Mouse (Mus musculus): ENCODE measurements around the gene Vps54. TPM values are rescaled to one million over a fixed set of nuclear protein-coding genes. Genes with fewer than 3 reads are reported as not detected.
A peak's percentile ranks its signal among the peaks of the same experiment; 100 is the strongest.
"Not testable (repeated sequence)": the region's sequence is repeated elsewhere in the genome, so short reads cannot be mapped to it uniquely, and the experiment has no call there.

Vps54 gene
- total RNA-seq, 2 experiments from 2014 or later, result 42.9 to 58.8 TPM

DNA sequence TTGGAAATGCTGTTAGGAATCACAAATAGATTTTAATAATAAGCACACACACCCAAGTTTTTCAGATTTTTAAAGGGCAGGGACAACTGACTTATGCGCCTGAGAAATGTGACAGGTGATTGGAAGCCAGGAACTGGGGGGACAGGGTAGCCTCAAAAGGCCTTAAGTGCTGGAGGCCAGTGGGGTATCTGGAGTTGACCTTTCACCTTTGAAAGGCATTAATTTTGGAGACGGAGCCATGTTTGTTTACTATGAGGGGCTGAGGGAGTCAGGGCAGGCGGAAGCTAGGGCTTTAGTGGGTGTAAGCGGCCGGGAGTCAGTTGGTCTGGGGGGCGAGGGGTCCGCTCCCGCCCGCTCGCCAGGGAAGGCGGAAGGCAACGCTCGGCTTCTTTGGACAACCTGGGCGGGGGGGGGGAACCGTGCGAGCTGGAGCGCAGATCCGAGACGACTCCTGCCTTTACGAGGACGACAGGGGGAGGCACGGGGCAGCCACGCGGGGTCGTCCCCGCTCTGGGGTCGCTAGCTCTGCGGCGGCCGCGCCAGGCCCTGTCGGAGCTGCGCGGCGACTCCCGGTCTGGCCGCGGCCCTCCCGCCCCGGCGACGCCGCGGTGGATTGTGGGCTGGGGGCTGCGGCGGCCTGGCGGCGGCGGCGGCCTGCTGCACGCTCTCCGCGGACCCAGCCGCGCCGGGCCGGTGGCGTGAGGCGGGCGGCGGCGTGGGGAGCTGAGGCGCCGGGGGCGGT lies 631 bp upstream of the Vps54 start:
- peak; percentile 36 for ATAC-seq (replicated peaks; ENCODE audit: low FRiP score, low TSS enrichment, poor library complexity, severe bottlenecking)

GRCm38 (mm10) chr11:21239763-21240509 lies 855 bp downstream of the Vps54 start:
- ATAC-seq (replicated peaks; ENCODE audit: low FRiP score, low TSS enrichment, poor library complexity, severe bottlenecking), result peak; percentile 49; the same call in 1 of the 2 replicates

- ATAC-seq (replicated peaks; ENCODE audit: low FRiP score, low TSS enrichment, poor library complexity, severe bottlenecking), result no peak
Observed at GRCm38 (mm10) chr11:21241351-21241750, 2.3 kb downstream of the Vps54 start.

GRCm38 (mm10) chr11:21247203-21247865 lies 8.3 kb downstream of the Vps54 start:
- peak; percentile 51; the same call in 1 of the 2 replicates for ATAC-seq (replicated peaks; ENCODE audit: low FRiP score, low TSS enrichment, poor library complexity, severe bottlenecking)

DNA sequence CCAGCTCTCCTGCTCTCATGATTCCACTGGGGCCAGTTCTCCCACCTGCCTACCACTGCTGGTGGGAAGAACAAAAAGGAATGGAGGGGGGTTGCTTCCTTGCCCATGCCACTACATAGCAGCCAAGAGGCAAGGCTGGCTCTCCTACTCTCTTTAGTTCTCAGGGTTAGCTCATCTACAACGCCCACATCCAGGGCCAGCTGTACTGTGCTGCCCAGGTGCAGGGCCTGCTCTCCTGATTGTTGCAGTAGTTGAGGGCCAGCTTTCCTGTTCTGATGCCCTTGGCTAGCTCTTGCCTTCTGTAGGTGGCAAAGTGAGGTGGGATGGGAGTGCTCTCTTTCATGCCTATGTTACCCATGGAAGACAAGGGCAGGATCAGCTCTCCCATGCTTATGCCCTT lies 8.9 kb downstream of the Vps54 start:
- no peak for ATAC-seq (replicated peaks; ENCODE audit: low FRiP score, low TSS enrichment, poor library complexity, severe bottlenecking)

- no peak for ATAC-seq (replicated peaks; ENCODE audit: low FRiP score, low TSS enrichment, poor library complexity, severe bottlenecking)
Observed at GRCm38 (mm10) chr11:21250366-21250765, 11.3 kb downstream of the Vps54 start.

DNA sequence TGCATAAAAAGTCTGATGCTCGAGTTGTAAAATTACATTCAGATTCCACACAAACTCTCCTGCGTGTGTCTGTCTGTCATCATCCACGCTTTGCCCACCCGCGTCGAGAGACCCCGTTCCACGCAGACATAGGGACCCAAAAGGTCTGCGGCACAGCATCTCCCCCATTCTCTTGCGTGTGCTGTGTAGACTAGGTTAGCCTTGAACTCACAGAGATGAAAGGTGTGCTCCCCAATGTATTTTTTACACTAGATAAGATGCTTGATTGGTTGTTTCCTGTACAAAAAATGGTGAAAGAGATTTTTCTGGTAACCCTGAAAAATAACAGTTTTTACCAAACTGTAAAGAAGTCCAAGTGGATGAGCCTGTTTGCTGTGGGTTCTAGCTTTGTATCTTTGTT lies 19.5 kb downstream of the Vps54 start:
- ATAC-seq (replicated peaks; ENCODE audit: low FRiP score, low TSS enrichment, poor library complexity, severe bottlenecking), result not testable (repeated sequence)

DNA sequence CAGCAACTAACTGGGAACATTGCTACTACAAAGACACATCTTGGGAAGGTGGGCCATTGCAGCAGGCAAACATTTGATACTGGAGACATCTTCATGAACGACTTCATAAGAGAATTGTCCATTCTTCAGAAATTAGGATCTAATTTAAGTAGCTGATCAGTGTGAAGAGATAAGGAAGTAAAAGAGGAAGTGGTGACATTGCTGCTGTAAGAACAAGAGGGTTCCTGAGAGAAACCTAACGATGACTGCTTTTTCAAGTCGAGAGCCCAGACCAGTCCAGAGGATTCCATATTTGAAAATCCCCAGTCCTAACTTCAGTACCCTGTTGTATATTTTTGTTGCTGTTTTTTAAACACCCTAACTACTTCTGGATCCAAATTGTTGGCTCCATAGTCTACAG lies 26.3 kb downstream of the Vps54 start:
- ATAC-seq (replicated peaks; ENCODE audit: low FRiP score, low TSS enrichment, poor library complexity, severe bottlenecking), result no peak

GRCm38 (mm10) chr11:21276151-21276550 lies 37.1 kb downstream of the Vps54 start:
- ATAC-seq (replicated peaks; ENCODE audit: low FRiP score, low TSS enrichment, poor library complexity, severe bottlenecking), result no peak

DNA sequence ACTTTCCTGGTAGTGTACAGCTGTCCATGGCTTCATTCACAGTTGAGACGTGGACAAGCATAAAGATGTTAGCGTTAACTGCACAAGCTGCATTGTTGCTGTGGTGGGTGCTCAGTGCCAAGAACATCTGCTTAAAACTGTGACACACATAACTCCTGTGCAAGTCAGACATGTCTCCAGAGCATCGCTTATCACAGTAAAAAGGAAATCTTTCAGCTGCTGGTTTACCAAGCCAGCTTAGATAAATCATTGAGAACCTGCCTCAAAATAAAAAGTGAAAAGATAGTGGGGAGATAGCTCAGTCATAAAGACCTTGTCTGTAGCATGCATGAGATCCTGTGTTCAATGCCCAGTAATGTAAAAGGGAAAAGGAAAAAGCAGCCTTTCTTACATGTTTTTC lies 47.3 kb downstream of the Vps54 start:
- peak; percentile 84 for ATAC-seq (replicated peaks; ENCODE audit: low FRiP score, low TSS enrichment, poor library complexity, severe bottlenecking)

DNA sequence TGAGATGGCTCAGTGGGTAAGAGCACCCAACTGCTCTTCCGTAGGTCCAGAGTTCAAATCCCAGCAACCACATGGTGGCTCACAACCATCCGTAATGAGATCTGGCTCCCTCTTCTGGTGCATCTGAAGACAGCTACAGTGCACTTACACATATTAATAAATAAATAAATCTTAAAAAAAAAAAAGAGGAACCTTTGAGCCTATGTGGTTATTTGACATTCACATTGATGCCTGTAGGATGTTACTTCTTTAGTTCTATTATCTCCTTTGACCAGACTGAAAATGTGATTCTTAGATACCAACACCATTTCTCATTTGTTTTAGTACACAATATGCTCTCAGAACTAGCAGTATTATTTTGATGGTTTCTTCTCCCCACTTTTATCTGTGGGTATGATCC lies 49.1 kb downstream of the Vps54 start:
- ATAC-seq (replicated peaks; ENCODE audit: low FRiP score, low TSS enrichment, poor library complexity, severe bottlenecking), result 0 out of 2 replicates have a peak, but pooled peaks have one; percentile 48

GRCm38 (mm10) chr11:21295486-21295885 lies 56.4 kb downstream of the Vps54 start:
- ATAC-seq (replicated peaks; ENCODE audit: low FRiP score, low TSS enrichment, poor library complexity, severe bottlenecking), result no peak

DNA sequence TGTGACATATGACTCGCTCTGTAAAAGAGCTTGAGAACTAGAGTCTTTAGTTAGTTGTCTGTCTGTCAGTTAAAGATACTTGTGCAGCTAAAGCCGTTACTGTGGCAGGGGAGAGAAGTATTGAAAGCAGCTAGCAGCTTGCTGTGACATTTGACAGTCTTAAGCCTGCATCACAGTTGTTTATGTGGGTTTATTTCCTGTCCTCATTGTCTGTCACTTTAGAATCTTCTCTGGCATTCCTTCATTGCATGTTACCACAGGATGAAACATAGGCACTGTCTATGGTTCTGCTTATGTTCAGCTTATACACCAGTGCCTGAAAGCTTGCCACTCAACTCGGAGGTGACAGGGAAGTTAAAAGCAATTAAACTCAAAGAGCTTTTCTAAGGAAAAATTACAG lies 64.5 kb downstream of the Vps54 start:
- no peak for ATAC-seq (replicated peaks; ENCODE audit: low FRiP score, low TSS enrichment, poor library complexity, severe bottlenecking)

DNA sequence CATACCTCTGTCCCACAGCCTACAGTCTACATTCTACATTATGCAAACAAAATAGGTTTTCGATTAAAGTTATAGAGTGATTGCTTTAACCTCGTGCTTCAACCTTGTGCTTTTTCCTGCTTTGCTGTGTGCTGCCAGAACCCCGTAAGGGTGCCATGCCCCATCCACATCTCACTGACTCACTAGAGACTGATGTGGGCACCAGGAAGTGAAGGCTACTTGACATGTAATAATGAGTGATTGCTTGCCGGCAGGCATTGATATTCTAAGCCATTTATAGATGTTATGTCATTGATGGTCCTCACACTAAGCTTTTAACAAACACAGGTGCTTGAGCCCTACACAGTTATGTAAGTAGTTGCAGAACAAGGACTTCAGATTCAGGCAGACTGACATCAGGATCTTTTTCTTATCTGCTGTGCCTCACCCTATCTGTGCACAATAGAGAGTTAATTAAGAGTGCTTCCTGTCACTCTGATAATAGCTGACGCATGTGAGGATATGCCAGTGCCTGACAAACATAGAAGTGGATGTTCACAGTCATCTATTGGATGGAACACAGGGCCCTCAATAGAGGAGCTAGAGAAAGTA lies 68.1 kb downstream of the Vps54 start:
- peak; percentile 65; the same call in 1 of the 2 replicates for ATAC-seq (replicated peaks; ENCODE audit: low FRiP score, low TSS enrichment, poor library complexity, severe bottlenecking)

- ATAC-seq (replicated peaks; ENCODE audit: low FRiP score, low TSS enrichment, poor library complexity, severe bottlenecking), result peak; percentile 55; the same call in 1 of the 2 replicates
Observed at GRCm38 (mm10) chr11:21308119-21308518, 69.0 kb downstream of the Vps54 start.

DNA sequence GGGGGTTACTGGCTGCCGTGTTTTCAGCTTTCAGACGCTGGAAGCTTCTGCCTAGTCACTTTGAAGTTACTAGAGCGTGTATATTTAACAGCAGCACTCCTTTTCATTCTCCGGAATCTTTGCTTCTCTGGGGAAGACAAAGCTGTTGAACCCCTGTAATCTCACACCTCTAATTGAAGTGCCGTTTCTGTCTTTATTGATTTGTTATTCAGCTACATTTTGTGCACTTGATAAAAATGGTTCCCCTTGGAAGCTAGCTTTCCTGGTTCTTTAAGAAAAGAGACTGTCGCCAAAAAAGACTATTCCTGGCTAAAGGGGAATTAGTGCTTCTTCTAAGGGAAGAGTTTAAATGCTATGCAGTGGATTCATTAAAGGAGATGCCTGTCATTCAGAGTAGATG lies 70.4 kb downstream of the Vps54 start:
- ATAC-seq (replicated peaks; ENCODE audit: low FRiP score, low TSS enrichment, poor library complexity, severe bottlenecking), result no peak

DNA sequence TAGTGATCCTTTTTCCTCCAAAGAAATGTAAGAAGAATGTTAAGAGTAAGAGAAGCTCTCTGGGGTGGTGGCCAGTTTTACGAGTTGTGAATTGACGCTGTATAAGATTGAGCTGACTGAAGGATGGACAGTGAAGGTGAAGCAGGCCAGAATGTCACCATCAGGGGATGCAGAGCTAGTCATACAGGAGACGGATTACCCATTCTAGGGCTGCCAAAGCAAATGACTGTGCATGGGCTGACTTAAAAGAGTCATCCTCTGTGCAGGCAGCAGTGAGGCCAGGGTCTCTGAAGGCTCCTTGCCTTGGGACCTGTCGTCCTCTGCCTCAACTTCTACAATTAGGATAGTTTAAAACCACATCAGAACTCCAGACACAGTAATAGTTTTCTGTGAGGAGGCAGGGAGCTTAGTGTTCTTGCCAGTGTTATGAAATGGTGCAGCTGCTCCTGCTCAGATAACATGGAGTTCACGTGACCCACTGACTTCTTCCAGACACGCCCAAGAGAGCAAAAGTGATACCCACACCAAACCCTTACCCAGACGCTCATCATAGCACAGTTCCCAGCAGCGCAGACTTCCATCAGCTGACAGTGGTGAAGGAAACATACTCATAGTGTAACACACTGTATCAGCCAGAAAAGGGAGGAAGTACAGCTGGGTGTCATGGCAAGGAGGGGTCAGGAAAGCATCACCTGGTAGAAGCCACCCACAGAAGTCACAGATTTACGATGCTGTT lies 75.0 kb downstream of the Vps54 start:
- peak; percentile 93 for ATAC-seq (replicated peaks; ENCODE audit: low FRiP score, low TSS enrichment, poor library complexity, severe bottlenecking)

- ATAC-seq (replicated peaks; ENCODE audit: low FRiP score, low TSS enrichment, poor library complexity, severe bottlenecking), result no peak
Observed at GRCm38 (mm10) chr11:21321577-21321976, 82.5 kb downstream of the Vps54 start.

DNA sequence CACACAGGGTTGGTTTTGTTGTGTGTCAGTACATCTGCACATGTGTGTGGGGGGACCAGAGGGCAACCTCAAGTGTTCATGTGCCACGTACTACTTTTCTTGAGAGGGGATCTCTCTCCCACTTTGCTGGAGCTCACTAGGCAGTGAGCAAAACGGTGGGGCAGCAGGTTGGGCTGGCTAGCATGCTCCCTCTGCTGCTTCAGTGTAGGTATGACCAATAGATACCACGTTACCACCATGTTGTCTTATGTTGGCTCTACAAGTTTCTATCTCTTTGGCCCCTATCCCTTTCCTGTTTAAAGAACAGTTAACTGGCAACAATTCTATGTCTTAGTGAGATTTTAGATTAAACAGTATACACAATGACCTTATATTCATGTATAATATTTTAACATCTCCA lies 83.3 kb downstream of the Vps54 start:
- peak; percentile 63; the same call in 1 of the 2 replicates for ATAC-seq (replicated peaks; ENCODE audit: low FRiP score, low TSS enrichment, poor library complexity, severe bottlenecking)
